Comparison of ENCODE assay signal across 8 mouse cellular contexts in genomic region chr15:5185366-5186292, GRCm38 (mm10). TPM values are rescaled to one million over a fixed set of nuclear protein-coding genes. Genes with fewer than 3 reads are reported as not detected.
DNase-seq lines count a peak whose midpoint lies in the region; ATAC-seq and TF ChIP-seq lines count a peak whose summit lies in the region.

TSS of gene Ttc33 (plus strand) at chr15:5185525.

- TF ChIP-seq CTCF in bone marrow, adult 2 months (IDR thresholded peaks at IDR 0.05; ENCODE audit: control insufficient read depth, insufficient read depth, low read length), result no peak

- ATAC-seq in embryonic facial prominence, embryonic 14.5 days (ENCODE audit: low read depth), result peak; percentile 87
- peak; percentile 82 for ATAC-seq in limb, embryonic 12.5 days (ENCODE audit: insufficient number of reproducible peaks, insufficient read depth, low FRiP score, low TSS enrichment, low read depth)
- ATAC-seq in midbrain, embryonic 14.5 days (ENCODE audit: low FRiP score, low TSS enrichment), result peak; percentile 85

- WGBS in bone marrow, adult 2 months, result under 1% methylated on average over 55 of the region's 55 CpGs
- under 1% methylated on average over 47 of the region's 55 CpGs for WGBS in embryonic facial prominence, embryonic 14.5 days
- under 1% methylated on average over 55 of the region's 55 CpGs for WGBS in limb, embryonic 12.5 days
- WGBS in midbrain, embryonic 14.5 days, result 1% methylated on average over 55 of the region's 55 CpGs

- peak; percentile 33; the same call in 1 of the 2 replicates for TF ChIP-seq POLR2A in bone marrow, adult 2 months (IDR thresholded peaks at IDR 0.05; ENCODE audit: borderline replicate concordance, control insufficient read depth, low read depth, low read length)

- no peaks in the 10 kb centered on the region for H3K27me3 ChIP-seq in embryonic facial prominence, embryonic 14.5 days (replicated peaks; ENCODE audit: control insufficient read depth, insufficient read depth, low read length)
- no peaks in the 10 kb centered on the region for H3K27me3 ChIP-seq in limb, embryonic 12.5 days
- H3K27me3 ChIP-seq in midbrain, embryonic 14.5 days (ENCODE audit: control insufficient read depth, insufficient read depth, low read length), result no peaks in the 10 kb centered on the region

- H3K9me3 ChIP-seq in embryonic facial prominence, embryonic 14.5 days (ENCODE audit: control insufficient read depth, low read length), result no peaks in the 10 kb centered on the region
- no peaks in the 10 kb centered on the region for H3K9me3 ChIP-seq in limb, embryonic 12.5 days
- H3K9me3 ChIP-seq in midbrain, embryonic 14.5 days (ENCODE audit: control insufficient read depth, low read length), result no peaks in the 10 kb centered on the region

- peak within 1 kb of the TSS; percentile 81 for H3K9ac ChIP-seq in embryonic facial prominence, embryonic 14.5 days (ENCODE audit: low read depth, low read length)
- H3K9ac ChIP-seq in limb, embryonic 12.5 days (replicated peaks), result peak within 1 kb of the TSS; percentile 81
- peak within 1 kb of the TSS; percentile 81 for H3K9ac ChIP-seq in midbrain, embryonic 14.5 days (replicated peaks; ENCODE audit: low read length)

- no peaks in the 10 kb centered on the region; the same call in 1 of the 2 replicates for H3K4me1 ChIP-seq in bone marrow, adult 2 months (ENCODE audit: control insufficient read depth, insufficient read depth, low read length)
- H3K4me1 ChIP-seq in embryonic facial prominence, embryonic 14.5 days (ENCODE audit: control insufficient read depth, insufficient read depth, low read length), result peaks cover 5% of the 10 kb centered on the region; the same call in 1 of the 2 replicates
- H3K4me1 ChIP-seq in limb, embryonic 12.5 days (replicated peaks), result peaks cover 7% of the 10 kb centered on the region
- peaks cover 13% of the 10 kb centered on the region for H3K4me1 ChIP-seq in midbrain, embryonic 14.5 days (ENCODE audit: control insufficient read depth, insufficient read depth, low read length)

- peak within 1 kb of the TSS; percentile 82 for H3K4me2 ChIP-seq in embryonic facial prominence, embryonic 14.5 days (ENCODE audit: low read depth, low read length)
- peak within 1 kb of the TSS; percentile 80 for H3K4me2 ChIP-seq in limb, embryonic 12.5 days
- H3K4me2 ChIP-seq in midbrain, embryonic 14.5 days (ENCODE audit: low read length), result peak within 1 kb of the TSS; percentile 71

- peaks cover 15% of the 10 kb centered on the region for H3K36me3 ChIP-seq in embryonic facial prominence, embryonic 14.5 days (ENCODE audit: control insufficient read depth, insufficient read depth, low read length)
- H3K36me3 ChIP-seq in limb, embryonic 12.5 days, result peaks cover 13% of the 10 kb centered on the region; the same call in 1 of the 2 replicates
- peaks cover 12% of the 10 kb centered on the region for H3K36me3 ChIP-seq in midbrain, embryonic 14.5 days (ENCODE audit: control insufficient read depth, insufficient read depth, low read length)

- H3K27ac ChIP-seq in bone marrow, adult 2 months (ENCODE audit: control insufficient read depth, insufficient read depth, low read depth, low read length, poor library complexity), result peak within 1 kb of the TSS; percentile 70
- peak within 1 kb of the TSS; percentile 89 for H3K27ac ChIP-seq in embryonic facial prominence, embryonic 14.5 days (replicated peaks; ENCODE audit: low read depth, low read length)
- peak within 1 kb of the TSS; percentile 88 for H3K27ac ChIP-seq in limb, embryonic 12.5 days
- H3K27ac ChIP-seq in midbrain, embryonic 14.5 days (replicated peaks; ENCODE audit: low read depth, low read length), result peak within 1 kb of the TSS; percentile 87

- H3K4me3 ChIP-seq in bone marrow, adult 2 months (replicated peaks; ENCODE audit: control insufficient read depth, low read depth, low read length), result peak within 1 kb of the TSS; percentile 97
- H3K4me3 ChIP-seq in embryonic facial prominence, embryonic 14.5 days (ENCODE audit: low read depth, low read length), result peak within 1 kb of the TSS; percentile 91
- peak within 1 kb of the TSS; percentile 94 for H3K4me3 ChIP-seq in limb, embryonic 12.5 days (replicated peaks)
- H3K4me3 ChIP-seq in midbrain, embryonic 14.5 days (replicated peaks; ENCODE audit: low read depth, low read length), result peak within 1 kb of the TSS; percentile 91

- DNase-seq in 416B (ENCODE audit: low read depth), result peak; percentile 81
- peak; percentile 93 for DNase-seq in embryonic facial prominence, embryonic 14.5 days (ENCODE audit: low spot score)
- peak; percentile 87 for DNase-seq in heart, adult 8-10 months (ENCODE audit: low spot score)
- DNase-seq in kidney, adult 8-10 months, result peak; percentile 84 to 88
- DNase-seq in midbrain, embryonic 14.5 days, result peak; percentile 91
- peak; percentile 59 for DNase-seq in spleen, adult 12 weeks (ENCODE audit: low spot score)

RNA-seq across cellular contexts. Expression of gene Ttc33, which starts in this region (rescaled TPM):
- polyA plus RNA-seq in bone marrow, adult 2 months (2011; ENCODE audit: insufficient read depth, insufficient read length, low replicate concordance, missing spikeins), result 10.6 and 15.5 TPM in 2 replicates
- polyA plus RNA-seq in embryonic facial prominence, embryonic 14.5 days (2014; fragmentation: Nextera tagmentation; extraction: Ambion mirVana), result 39.3 and 41.9 TPM in 2 replicates
- total RNA-seq in heart, adult 8-10 months (2022), result 10 to 100 TPM; 41.9 to 46.4 (median 43.9) TPM
- polyA plus RNA-seq in limb, embryonic 12.5 days (2016; fragmentation: Nextera tagmentation; extraction: Ambion mirVana), result 38.1 and 40.9 TPM in 2 replicates
- polyA plus RNA-seq in midbrain, embryonic 14.5 days (2014; fragmentation: Nextera tagmentation; extraction: Ambion mirVana), result 62.9 and 67.1 TPM in 2 replicates

Comparison
In these comparisons a context has a peak if more than half of its experiments do, and no peak if none do; other contexts are left out.
1. Peak in every context shown above with its lines: DNase-seq, ATAC-seq, H3K4me3 ChIP-seq and H3K27ac ChIP-seq.